Mouse (Mus musculus): ENCODE data around the gene Tmem121. TPM values are rescaled to one million over a fixed set of nuclear protein-coding genes. Genes with fewer than 3 reads are reported as not detected.
"Not testable (repeated sequence)": the region's sequence is repeated elsewhere in the genome, so short reads cannot be mapped to it uniquely, and the experiment has no call there.

The Tmem121 gene
- total and polyA plus RNA-seq, 2 experiments from 2014 or later: 55.3 to 98.0 TPM

DNA sequence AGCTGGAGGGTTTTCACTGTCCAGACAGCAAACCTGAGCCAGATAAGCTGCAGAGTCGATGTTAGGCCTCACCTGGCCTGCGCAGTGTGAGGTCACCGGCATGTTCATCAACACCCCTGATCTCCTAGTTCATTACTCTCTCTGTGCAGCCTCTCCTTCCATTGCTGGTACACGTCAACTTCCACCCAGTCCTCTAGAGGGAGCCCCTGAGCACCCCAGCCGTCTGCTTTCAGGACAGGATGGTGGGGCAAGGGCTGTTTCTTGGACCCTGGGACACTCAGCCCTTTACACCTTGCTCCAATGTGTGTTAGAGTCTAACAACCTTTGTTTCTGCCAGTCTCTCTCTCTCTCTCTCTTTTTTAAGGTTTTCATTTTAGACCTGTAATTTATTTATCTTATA lies 38.5 kb downstream of the Tmem121 start:
- H3K36me3 ChIP-seq (ENCODE audit: insufficient read depth, low read length): no peaks in the 10 kb centered on the region
- no peak overlapping the region for H3K4me2 ChIP-seq (ENCODE audit: low read depth, low read length)
- WGBS: 83% methylated on average over 5 of the region's 5 CpGs
- no peak for ATAC-seq
- no peak for DNase-seq (ENCODE audit: low spot score)
- no peaks in the 10 kb centered on the region for H3K4me1 ChIP-seq (ENCODE audit: insufficient read depth, low read length)
- peak; percentile 36; the same call in 1 of the 2 replicates for TF ChIP-seq CTCF (IDR thresholded peaks at IDR 0.05; ENCODE audit: low read depth)
- no peak overlapping the region for H3K27ac ChIP-seq
- H3K27me3 ChIP-seq (ENCODE audit: insufficient read depth, low read length): no peaks in the 10 kb centered on the region
- H3K4me3 ChIP-seq (ENCODE audit: low read length): no peak overlapping the region
- no peaks in the 10 kb centered on the region for H3K9me3 ChIP-seq (ENCODE audit: low read length)
- H3K9ac ChIP-seq (replicated peaks; ENCODE audit: low read length): no peak overlapping the region

DNA sequence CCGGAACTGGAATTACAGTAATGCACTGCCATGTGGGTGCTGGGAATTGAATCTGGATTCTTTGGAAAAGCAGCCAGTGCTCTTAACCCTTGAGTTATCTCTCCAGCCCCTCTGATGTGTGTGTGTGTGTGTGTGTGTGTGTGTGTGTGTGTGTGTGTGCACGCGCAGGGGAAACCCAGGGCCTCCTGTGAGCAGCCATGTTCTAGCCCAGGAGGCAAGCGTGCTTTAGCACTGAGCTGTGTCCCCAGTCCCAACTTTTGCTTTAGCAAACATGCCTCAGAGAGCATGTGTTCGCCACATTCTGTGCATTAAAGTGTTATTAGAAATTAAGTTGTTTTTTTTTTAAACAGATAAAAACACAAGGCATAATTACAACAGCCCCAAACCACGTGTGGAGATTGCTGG lies 39.0 kb downstream of the Tmem121 start:
- Histone ChIP-seq H3K9me3 (ENCODE audit: low read length) (no peaks in the 10 kb centered on the region), H3K4me2 (ENCODE audit: low read depth, low read length) (no peak overlapping the region), H3K4me1 (ENCODE audit: insufficient read depth, low read length) (no peaks in the 10 kb centered on the region), H3K27ac (no peak overlapping the region), H3K36me3 (ENCODE audit: insufficient read depth, low read length) (no peaks in the 10 kb centered on the region), H3K4me3 (ENCODE audit: low read length) (no peak overlapping the region), H3K9ac (replicated peaks; ENCODE audit: low read length) (no peak overlapping the region), H3K27me3 (ENCODE audit: insufficient read depth, low read length) (no peaks in the 10 kb centered on the region)
- DNase-seq (ENCODE audit: low spot score): no peak
- no peak for ATAC-seq
- TF ChIP-seq CTCF (IDR thresholded peaks at IDR 0.05; ENCODE audit: low read depth): no peak
- 91% methylated on average over 6 of the region's 6 CpGs for WGBS

DNA sequence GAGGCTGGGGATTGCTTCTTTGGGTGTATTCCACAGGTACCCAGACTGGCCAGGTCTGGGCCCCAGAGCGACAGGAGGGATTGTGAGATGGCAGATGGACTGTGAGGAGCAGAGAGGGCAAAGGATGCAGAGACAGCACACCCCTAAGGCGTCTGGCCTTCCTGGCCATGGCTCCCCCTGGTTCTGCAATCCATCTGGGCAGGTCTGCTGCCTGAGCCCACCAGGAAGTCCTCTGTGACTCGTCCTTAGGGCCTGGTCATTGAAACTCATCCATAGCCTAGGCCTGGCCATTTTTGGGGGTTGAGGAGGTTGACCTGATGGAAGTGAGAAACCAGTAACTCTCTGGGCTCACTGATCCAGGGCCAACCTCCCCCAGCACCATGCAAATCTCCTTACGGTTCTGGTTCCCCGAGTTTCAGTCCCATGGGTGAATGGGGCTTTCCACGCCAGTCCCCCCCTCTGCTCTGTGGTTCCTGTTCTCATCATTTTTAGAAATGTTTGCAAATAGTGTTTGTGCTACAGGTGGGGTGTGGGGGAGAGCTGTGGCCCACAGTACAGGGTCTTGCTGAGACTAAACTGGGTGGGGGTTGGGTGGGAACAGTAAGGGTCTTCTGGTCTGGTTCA lies 42.4 kb downstream of the Tmem121 start:
- TF ChIP-seq CTCF (IDR thresholded peaks at IDR 0.05; ENCODE audit: low read depth): no peak
- H3K27ac ChIP-seq: no peak overlapping the region
- DNase-seq (ENCODE audit: low spot score): no peak
- H3K4me1 ChIP-seq (ENCODE audit: insufficient read depth, low read length): no peaks in the 10 kb centered on the region
- H3K4me3 ChIP-seq (ENCODE audit: low read length): no peak overlapping the region
- H3K27me3 ChIP-seq (ENCODE audit: insufficient read depth, low read length): no peaks in the 10 kb centered on the region
- 75% methylated on average over 6 of the region's 6 CpGs for WGBS
- H3K36me3 ChIP-seq (ENCODE audit: insufficient read depth, low read length): no peaks in the 10 kb centered on the region
- no peak overlapping the region for H3K9ac ChIP-seq (replicated peaks; ENCODE audit: low read length)
- H3K9me3 ChIP-seq (ENCODE audit: low read length): no peaks in the 10 kb centered on the region
- no peak overlapping the region for H3K4me2 ChIP-seq (ENCODE audit: low read depth, low read length)
- no peak for ATAC-seq

DNA sequence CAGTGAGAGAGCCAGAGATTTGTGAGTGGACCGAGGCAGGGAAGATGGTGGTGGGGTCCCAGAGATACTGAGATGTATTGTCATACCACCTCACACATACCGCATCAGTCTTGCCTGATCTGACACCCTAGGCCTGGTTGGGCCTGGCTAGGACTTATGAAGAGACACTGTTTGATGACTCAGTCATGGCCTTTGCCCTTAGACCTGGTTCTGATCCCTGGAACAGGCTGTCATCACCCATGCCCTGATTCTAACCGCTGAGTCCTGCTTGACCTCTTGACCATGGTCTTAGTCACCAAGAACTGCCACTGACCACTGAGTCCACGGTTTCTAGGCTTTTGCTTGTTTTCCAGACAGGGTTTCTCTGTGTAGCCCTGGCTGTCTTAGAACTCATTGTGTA lies 45.0 kb downstream of the Tmem121 start:
- Histone ChIP-seq H3K9ac (replicated peaks; ENCODE audit: low read length) (no peak overlapping the region), H3K27me3 (ENCODE audit: insufficient read depth, low read length) (no peaks in the 10 kb centered on the region), H3K27ac (no peak overlapping the region), H3K4me1 (ENCODE audit: insufficient read depth, low read length) (no peaks in the 10 kb centered on the region), H3K36me3 (ENCODE audit: insufficient read depth, low read length) (no peaks in the 10 kb centered on the region), H3K9me3 (ENCODE audit: low read length) (no peaks in the 10 kb centered on the region), H3K4me3 (ENCODE audit: low read length) (no peak overlapping the region), H3K4me2 (ENCODE audit: low read depth, low read length) (no peak overlapping the region)
- DNase-seq (ENCODE audit: low spot score): no peak
- no peak for TF ChIP-seq CTCF (IDR thresholded peaks at IDR 0.05; ENCODE audit: low read depth)
- ATAC-seq: no peak
- WGBS: 88% methylated on average over 4 of the region's 4 CpGs

DNA sequence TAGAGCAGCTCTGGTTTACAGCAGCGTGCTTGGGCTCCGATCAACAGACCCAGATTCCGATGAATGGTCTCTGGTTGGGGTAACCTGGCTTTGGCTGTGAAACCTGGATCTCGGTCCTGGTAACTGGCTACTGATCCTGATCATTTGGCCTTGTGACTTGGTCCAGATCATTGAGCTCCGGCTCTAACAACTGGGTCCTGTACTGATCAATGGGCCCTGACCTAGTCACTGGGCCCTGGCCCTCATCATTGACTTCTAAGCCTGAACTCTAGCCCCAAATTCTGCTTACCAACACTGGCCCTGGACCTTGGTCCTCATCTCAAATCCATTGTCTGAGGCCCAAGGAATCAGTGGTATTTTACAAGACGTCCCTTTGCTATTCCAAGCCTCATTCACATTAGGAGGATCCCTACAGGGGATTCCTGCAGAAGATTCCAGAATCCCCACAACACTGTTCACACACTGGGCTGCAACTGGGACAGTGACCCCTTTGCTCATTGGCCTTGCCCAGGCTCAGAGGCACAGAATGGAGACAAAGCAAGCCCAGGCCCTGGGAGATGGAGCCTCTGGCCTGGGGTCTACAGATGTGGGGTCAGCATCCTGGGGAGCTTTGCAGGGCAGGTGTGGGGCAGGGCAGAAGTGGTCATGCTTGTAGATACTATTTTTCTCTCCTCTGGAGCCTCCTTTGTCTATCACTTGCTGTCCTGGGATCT lies 46.0 kb downstream of the Tmem121 start:
- H3K27me3 ChIP-seq (ENCODE audit: insufficient read depth, low read length); H3K36me3 ChIP-seq (ENCODE audit: insufficient read depth, low read length); H3K4me1 ChIP-seq (ENCODE audit: insufficient read depth, low read length); H3K4me3 ChIP-seq (ENCODE audit: low read length); ATAC-seq; H3K4me2 ChIP-seq (ENCODE audit: low read depth, low read length); H3K9ac ChIP-seq (replicated peaks; ENCODE audit: low read length); DNase-seq (ENCODE audit: low spot score); H3K27ac ChIP-seq; H3K9me3 ChIP-seq (ENCODE audit: low read length): not testable (repeated sequence)
- WGBS: 80% methylated on average over 6 of the region's 6 CpGs

DNA sequence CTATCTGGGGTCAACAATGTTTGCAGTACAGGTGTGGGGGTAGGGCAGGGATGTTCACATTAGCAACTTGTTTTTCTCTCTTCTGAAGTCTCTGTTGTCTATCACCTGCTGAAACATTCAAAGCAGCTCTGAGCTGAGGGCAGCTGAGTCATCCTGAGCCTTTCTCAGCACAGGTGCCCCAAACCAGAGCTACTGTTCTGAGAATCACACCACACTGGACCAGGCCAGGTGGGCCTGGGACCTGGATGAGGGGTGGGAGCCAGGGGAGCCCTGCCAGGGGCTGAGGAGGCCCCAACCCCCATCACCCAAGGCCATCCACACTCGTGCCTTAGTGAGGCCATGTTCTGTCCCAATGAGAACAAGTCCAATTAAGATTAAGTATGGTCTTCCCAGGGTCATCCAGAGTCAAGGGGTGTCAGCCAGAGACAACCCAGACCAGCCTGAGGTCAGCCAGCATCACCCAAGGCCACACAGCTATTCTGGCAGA lies 46.6 kb downstream of the Tmem121 start:
- H3K9ac ChIP-seq (replicated peaks; ENCODE audit: low read length); H3K36me3 ChIP-seq (ENCODE audit: insufficient read depth, low read length); DNase-seq (ENCODE audit: low spot score); H3K27me3 ChIP-seq (ENCODE audit: insufficient read depth, low read length); H3K9me3 ChIP-seq (ENCODE audit: low read length); H3K27ac ChIP-seq; H3K4me3 ChIP-seq (ENCODE audit: low read length); ATAC-seq; H3K4me2 ChIP-seq (ENCODE audit: low read depth, low read length); H3K4me1 ChIP-seq (ENCODE audit: insufficient read depth, low read length): not testable (repeated sequence)
- WGBS: 55% methylated on average over 1 of the region's 1 CpGs

Other genes with a start within 250 kb of the Tmem121 start
- 29.0 and 29.4 TPM in 2 replicates for gene Nudt14, start 243.8 kb upstream of the Tmem121 start, total RNA-seq (2014; rRNA removed)
- 51.7 and 54.8 TPM in 2 replicates for gene Nudt14, start 243.8 kb upstream of the Tmem121 start, polyA plus RNA-seq (2015; fragmentation: Nextera tagmentation; extraction: Ambion mirVana)
- 71.0 and 76.1 TPM in 2 replicates for gene Btbd6, start 209.4 kb upstream of the Tmem121 start, total RNA-seq (2014; rRNA removed)
- gene Btbd6, start 209.4 kb upstream of the Tmem121 start, polyA plus RNA-seq (2015; fragmentation: Nextera tagmentation; extraction: Ambion mirVana): 52.1 and 52.9 TPM in 2 replicates
- 29.4 and 32.9 TPM in 2 replicates for gene Brf1, start 185.2 kb upstream of the Tmem121 start, total RNA-seq (2014; rRNA removed)
- gene Brf1, start 185.2 kb upstream of the Tmem121 start, polyA plus RNA-seq (2015; fragmentation: Nextera tagmentation; extraction: Ambion mirVana): 39.0 and 40.8 TPM in 2 replicates
- gene Pacs2, start 171.4 kb upstream of the Tmem121 start, total RNA-seq (2014; rRNA removed): 111 and 125 TPM in 2 replicates
- gene Pacs2, start 171.4 kb upstream of the Tmem121 start, polyA plus RNA-seq (2015; fragmentation: Nextera tagmentation; extraction: Ambion mirVana): 20.3 and 20.6 TPM in 2 replicates
- gene Tex22, start 111.4 kb upstream of the Tmem121 start, total RNA-seq (2014; rRNA removed): 0.73 and 1.8 TPM in 2 replicates
- not detected in 2 replicates for gene Tex22, start 111.4 kb upstream of the Tmem121 start, polyA plus RNA-seq (2015; fragmentation: Nextera tagmentation; extraction: Ambion mirVana)
- 57.6 and 65.0 TPM in 2 replicates for gene Mta1, start 87.7 kb upstream of the Tmem121 start, total RNA-seq (2014; rRNA removed)
- gene Mta1, start 87.7 kb upstream of the Tmem121 start, polyA plus RNA-seq (2015; fragmentation: Nextera tagmentation; extraction: Ambion mirVana): 13.1 and 13.5 TPM in 2 replicates
- gene Crip2, start 45.7 kb upstream of the Tmem121 start, total RNA-seq (2014; rRNA removed): 138 and 152 TPM in 2 replicates
- 239 and 251 TPM in 2 replicates for gene Crip2, start 45.7 kb upstream of the Tmem121 start, polyA plus RNA-seq (2015; fragmentation: Nextera tagmentation; extraction: Ambion mirVana)
- 4.6 and 15.4 TPM in 2 replicates for gene Crip1, start 39.6 kb upstream of the Tmem121 start, total RNA-seq (2014; rRNA removed)
- gene Crip1, start 39.6 kb upstream of the Tmem121 start, polyA plus RNA-seq (2015; fragmentation: Nextera tagmentation; extraction: Ambion mirVana): 33.0 and 35.8 TPM in 2 replicates
- 13.8 and 16.6 TPM in 2 replicates for gene Tedc1, start 29.5 kb upstream of the Tmem121 start, total RNA-seq (2014; rRNA removed)
- 14.7 and 15.8 TPM in 2 replicates for gene Tedc1, start 29.5 kb upstream of the Tmem121 start, polyA plus RNA-seq (2015; fragmentation: Nextera tagmentation; extraction: Ambion mirVana)